Mouse (Mus musculus) neural tube, embryonic 14.5 days (tissue): ENCODE measurements around the gene Sdhaf2. TPM values are rescaled to one million over a fixed set of nuclear protein-coding genes. Genes with fewer than 3 reads are reported as not detected.
A peak's percentile ranks its signal among the peaks of the same experiment; 100 is the strongest.
"Not testable (repeated sequence)": the region's sequence is repeated elsewhere in the genome, so short reads cannot be mapped to it uniquely, and the experiment has no call there.

Experiments used
- ATAC-seq: fragments of 200-750 bp; cut with Nextera tagmentation; 2 replicates; pipeline ENCODE4 v1.8.0; 2017; ENCODE audit warnings: low read depth, mild to moderate bottlenecking, moderate TSS enrichment, moderate library complexity
- H3K27ac ChIP-seq: fragments of 300-500 bp; sonication (generic); 2 replicates; pipeline ENCODE4 v1.5.1; 2014; ENCODE audit warnings: low read depth, mild to moderate bottlenecking, control low read depth, low read length, moderate library complexity, mixed read lengths
- H3K27me3 ChIP-seq: fragments of 300-500 bp; sonication (generic); 2 replicates; pipeline ENCODE4 v1.6.1; 2014; ENCODE audit warnings: low read length; ENCODE audit not compliant: control insufficient read depth, insufficient read depth
- H3K36me3 ChIP-seq: fragments of 300-500 bp; sonication (generic); 2 replicates; pipeline ENCODE4 v1.6.1; 2014; ENCODE audit warnings: low read length, mixed read lengths; ENCODE audit not compliant: control insufficient read depth, insufficient read depth
- H3K4me1 ChIP-seq: fragments of 300-500 bp; sonication (generic); 2 replicates; pipeline ENCODE4 v1.6.1; 2014; ENCODE audit warnings: low read length; ENCODE audit not compliant: control insufficient read depth, insufficient read depth
- H3K4me2 ChIP-seq: fragments of 300-500 bp; sonication (generic); 2 replicates; pipeline ENCODE4 v1.6.1; 2014; ENCODE audit warnings: mild to moderate bottlenecking, low read depth, low read length, control low read depth
- H3K4me3 ChIP-seq: fragments of 300-500 bp; sonication (generic); 2 replicates; pipeline ENCODE4 v1.5.1; 2014; ENCODE audit warnings: low read depth, low read length, control low read depth, mixed read lengths
- H3K9ac ChIP-seq: fragments of 300-500 bp; sonication (generic); replicated peaks from 2 replicates; pipeline ENCODE4 v1.6.1; 2014; ENCODE audit warnings: low read depth, mild to moderate bottlenecking, control low read depth, low read length, mixed read lengths
- H3K9me3 ChIP-seq: fragments of 300-500 bp; sonication (generic); 2 replicates; pipeline ENCODE4 v1.6.1; 2016; ENCODE audit warnings: low read length; ENCODE audit not compliant: control insufficient read depth
- WGBS: fragments of 180-500 bp; shearing (Covaris S2); extraction: QIAGEN DNeasy Blood & Tissue Kit; methylation state at CpG from one replicate; pipeline ENCODE4 v1.1.7; 2014; 5-methylcytosine and 5-hydroxymethylcytosine counted together
- polyA plus RNA-seq: library from polyadenylated mRNA; unstranded; fragments of >200 nt; fragmentation: Nextera tagmentation; extraction: Ambion mirVana; gene quantifications from 2 replicates; pipeline ENCODE4 v1.2.1, GENCODE M21; 2014

Gene Sdhaf2
- polyA plus RNA-seq = 67.8 and 73.3 TPM in 2 replicates

DNA sequence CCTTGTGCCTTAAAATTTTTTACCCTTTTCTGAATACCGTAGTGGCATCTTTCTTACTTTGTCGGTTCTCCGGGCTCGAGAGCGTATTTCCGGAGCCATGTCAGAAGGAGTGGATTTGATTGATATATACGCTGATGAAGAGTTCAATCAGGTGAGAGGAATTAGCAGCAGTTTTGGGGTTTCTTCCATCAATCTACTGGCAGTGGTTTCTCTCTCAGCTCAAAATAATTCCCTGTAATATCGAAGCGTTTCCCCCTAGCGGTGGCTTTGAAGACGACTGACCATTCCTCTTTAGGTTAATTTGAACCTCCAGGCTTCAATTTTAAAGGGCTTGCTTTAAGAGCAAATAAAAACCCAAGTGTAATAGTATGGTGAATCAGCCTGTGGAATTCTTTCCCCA is at the start of gene Sdhaf2:
Gene Sdhaf2 (minus strand): TSS at position 233 of the 400 bp plus-strand sequence.
- H3K4me2 ChIP-seq = peak within 1 kb of the TSS; percentile 80
- H3K9me3 ChIP-seq = no peaks in the 10 kb centered on the region
- 2% methylated on average over 11 of the region's 11 CpGs for WGBS
- H3K4me1 ChIP-seq = peaks cover 17% of the 10 kb centered on the region
- peak within 1 kb of the TSS; percentile 98 for H3K9ac ChIP-seq
- no peaks in the 10 kb centered on the region for H3K27me3 ChIP-seq
- H3K36me3 ChIP-seq = no peaks in the 10 kb centered on the region
- peak within 1 kb of the TSS; percentile 98 for H3K4me3 ChIP-seq
- peak within 1 kb of the TSS; percentile 96 for H3K27ac ChIP-seq
- no peak for ATAC-seq

DNA sequence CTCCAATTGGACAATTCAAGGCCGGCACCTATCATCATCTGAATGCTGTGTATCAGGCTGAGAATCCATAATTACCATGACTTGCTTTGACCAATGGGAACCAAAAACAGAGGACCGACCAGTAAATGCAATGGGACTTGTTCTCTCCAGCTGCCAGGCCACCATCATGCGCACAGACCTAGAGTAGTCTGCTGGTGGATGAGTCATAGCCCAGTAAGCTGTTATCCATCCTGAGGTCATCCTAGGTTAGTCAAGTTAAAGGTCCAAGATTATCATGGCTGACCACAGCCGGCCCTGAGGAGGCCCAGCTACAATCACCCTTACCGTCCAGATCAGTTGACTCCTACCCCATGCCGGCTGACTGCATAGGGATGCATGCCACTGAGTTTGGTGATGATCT is 43.7 kb upstream of the Sdhaf2 start:
- Histone ChIP-seq H3K36me3 (peaks cover 17% of the 10 kb centered on the region), H3K4me1 (no peaks in the 10 kb centered on the region), H3K4me2 (no peak overlapping the region), H3K27ac (no peak overlapping the region), H3K4me3 (no peak overlapping the region), H3K9me3 (no peaks in the 10 kb centered on the region), H3K27me3 (no peaks in the 10 kb centered on the region), H3K9ac (no peak overlapping the region)
- 93% methylated on average over 6 of the region's 6 CpGs for WGBS
- ATAC-seq = no peak

DNA sequence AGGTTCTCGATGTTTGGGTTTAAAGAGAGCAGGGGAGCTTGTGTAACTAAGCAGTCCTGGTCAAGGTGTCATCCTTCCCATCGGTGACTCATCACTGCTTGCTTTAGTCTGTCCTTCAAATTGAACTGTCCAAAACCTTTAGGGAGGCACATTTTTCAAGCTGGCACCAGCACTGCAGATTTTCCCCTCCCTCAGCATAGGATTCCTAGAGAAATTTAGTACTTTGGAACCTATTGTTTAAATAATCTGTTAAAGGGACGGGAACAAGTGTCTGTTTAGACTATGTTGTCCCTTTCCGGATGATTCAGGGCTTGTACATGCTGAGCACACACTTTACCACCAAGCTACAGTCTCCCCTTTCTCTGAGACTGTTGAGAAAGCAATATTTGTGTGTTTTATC is 39.3 kb upstream of the Sdhaf2 start:
- Histone ChIP-seq H3K4me1 (no peaks in the 10 kb centered on the region), H3K27me3 (no peaks in the 10 kb centered on the region), H3K4me2 (no peak overlapping the region), H3K9me3 (no peaks in the 10 kb centered on the region), H3K27ac (no peak overlapping the region), H3K36me3 (0 out of 2 replicates have a peak, but pooled peaks cover 5% of the 10 kb centered on the region), H3K4me3 (no peak overlapping the region), H3K9ac (no peak overlapping the region)
- 88% methylated on average over 4 of the region's 4 CpGs for WGBS
- ATAC-seq = no peak

DNA sequence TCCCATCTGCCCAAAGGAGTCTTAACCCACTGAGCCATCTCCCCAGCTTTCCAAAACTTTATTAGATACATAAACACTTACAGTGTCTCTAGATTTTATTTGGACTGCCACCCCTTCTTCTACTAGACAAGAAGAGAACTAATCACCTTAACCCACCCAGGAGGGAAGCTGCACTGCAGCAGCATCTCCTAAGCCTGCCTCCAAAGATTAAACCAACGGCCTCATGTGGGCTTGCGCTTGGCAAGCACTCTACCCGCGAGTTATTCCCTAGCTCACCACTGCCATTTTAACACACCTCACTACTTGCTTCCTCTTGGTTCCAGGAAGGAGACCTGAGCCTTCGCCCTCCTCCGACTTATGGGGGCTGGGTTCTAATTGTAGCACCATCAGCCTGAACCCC is 38.3 kb upstream of the Sdhaf2 start:
- Histone ChIP-seq H3K4me3 (no peak overlapping the region), H3K4me1 (no peaks in the 10 kb centered on the region), H3K36me3 (no peaks in the 10 kb centered on the region), H3K9ac (no peak overlapping the region), H3K27me3 (no peaks in the 10 kb centered on the region), H3K9me3 (no peaks in the 10 kb centered on the region), H3K27ac (no peak overlapping the region), H3K4me2 (no peak overlapping the region)
- 80% methylated on average over 6 of the region's 6 CpGs for WGBS
- ATAC-seq = no peak

DNA sequence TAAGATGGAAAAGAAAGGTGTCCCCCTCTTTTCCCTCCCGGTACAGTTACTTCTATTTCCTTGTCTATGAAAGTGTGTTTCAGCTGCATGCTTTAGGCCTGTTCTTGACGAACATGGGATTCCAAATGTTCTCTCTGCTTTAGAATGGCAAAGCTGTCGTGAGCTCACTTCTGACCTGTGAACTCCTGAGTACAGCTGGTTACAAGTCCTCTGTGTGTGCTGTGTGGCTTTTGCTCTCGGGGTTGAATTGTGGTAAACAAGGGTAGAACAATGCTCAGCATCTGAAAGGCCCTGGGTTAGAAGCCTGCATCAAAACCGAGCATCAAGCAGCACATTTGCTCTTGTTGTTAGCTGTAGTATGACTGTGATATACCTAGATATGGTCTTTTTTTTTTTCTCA is 36.4 kb upstream of the Sdhaf2 start:
- Histone ChIP-seq H3K9ac (no peak overlapping the region), H3K27ac (no peak overlapping the region), H3K27me3 (no peaks in the 10 kb centered on the region), H3K9me3 (no peaks in the 10 kb centered on the region), H3K4me1 (no peaks in the 10 kb centered on the region), H3K36me3 (no peaks in the 10 kb centered on the region), H3K4me2 (no peak overlapping the region), H3K4me3 (no peak overlapping the region)
- ATAC-seq = no peak
- WGBS = 68% methylated on average over 5 of the region's 5 CpGs

DNA sequence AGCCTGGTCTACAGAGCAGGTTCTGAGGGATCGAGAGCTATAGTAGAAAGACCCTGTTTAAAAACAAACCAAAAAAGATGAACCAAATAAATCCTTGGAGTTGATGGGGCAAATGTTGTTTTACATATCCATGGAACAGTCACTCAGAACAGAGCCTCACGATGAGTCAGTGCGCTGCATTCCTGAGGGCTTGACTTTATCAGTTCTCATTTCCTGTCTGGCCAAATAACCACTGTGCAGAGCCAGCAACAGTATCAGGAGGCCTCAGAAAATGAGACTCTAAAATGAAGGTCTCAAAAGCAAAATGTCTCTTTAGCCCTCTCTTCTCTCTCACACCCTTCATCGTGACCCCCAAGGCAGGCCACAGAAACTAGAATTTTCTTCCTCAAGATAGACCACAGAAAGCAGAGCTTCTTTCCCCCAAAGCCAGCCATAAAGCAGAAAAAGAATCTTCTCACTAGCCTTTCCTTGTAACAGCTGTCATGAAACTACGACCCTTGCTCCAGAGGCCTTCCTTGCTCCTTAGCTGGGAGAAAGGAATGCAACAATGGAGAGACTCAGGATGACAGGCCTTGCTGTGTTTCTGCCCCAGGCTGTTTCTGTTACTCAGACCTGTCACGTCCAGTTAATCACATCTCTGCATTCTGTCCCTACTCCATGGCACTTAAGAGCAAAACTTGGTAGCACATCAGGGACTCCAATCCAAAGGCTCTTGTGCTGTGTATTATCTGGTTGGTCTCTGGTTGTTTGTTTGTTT is 35.8 kb upstream of the Sdhaf2 start:
- H3K4me3 ChIP-seq = no peak overlapping the region
- H3K9ac ChIP-seq = no peak overlapping the region
- H3K36me3 ChIP-seq = no peaks in the 10 kb centered on the region
- H3K4me1 ChIP-seq = no peaks in the 10 kb centered on the region
- no peaks in the 10 kb centered on the region for H3K9me3 ChIP-seq
- WGBS = 74% methylated on average over 6 of the region's 6 CpGs
- no peak for ATAC-seq
- no peaks in the 10 kb centered on the region for H3K27me3 ChIP-seq
- no peak overlapping the region for H3K4me2 ChIP-seq
- no peak overlapping the region for H3K27ac ChIP-seq

DNA sequence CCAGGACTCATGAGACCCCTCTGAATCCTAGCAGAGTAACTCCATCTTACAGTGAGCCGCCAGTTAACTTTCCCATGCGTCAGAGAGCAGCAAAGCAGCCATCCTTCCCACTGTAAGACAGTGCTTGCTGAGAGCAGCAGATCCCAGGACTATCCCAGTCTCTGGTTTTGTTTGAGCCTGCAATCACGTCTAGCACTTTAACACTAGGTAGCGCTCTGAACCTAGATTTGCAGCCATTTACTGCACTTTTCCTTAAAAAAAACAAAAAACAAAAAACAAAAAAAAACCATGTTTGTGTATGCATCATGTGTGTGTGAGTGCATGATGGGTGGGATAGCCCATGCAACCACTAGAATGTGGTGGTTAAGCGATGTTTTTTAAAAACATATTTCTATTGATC is 34.2 kb upstream of the Sdhaf2 start:
- H3K9me3 ChIP-seq = no peaks in the 10 kb centered on the region
- ATAC-seq = no peak
- WGBS = 33% methylated on average over 5 of the region's 5 CpGs

DNA sequence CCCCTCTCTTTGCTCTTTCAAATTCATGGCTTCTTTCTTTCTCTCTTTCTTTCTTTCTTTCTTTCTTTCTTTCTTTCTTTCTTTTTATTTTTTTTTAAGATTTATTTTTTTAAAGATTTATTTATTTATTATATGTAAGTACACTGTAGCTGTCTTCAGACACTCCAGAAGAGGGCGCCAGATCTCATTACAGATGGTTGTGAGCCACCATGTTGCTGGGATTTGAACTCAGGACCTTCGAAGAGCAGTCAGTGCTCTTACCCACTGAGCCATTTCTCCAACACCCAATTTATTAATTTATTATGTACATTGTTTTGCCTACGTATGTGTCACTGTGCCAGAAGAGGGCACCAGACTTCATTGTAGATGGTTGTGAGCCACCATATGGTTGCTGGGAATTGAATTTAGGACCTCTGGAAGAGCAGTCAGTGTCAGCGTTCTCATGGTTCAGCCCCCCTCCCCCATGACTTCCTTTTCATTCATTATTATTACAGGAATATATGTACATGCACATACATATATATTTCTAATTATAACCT is 32.0 kb upstream of the Sdhaf2 start:
- H3K27ac ChIP-seq, H3K4me3 ChIP-seq, H3K4me1 ChIP-seq, ATAC-seq, H3K9ac ChIP-seq, H3K36me3 ChIP-seq, H3K27me3 ChIP-seq, H3K4me2 ChIP-seq, H3K9me3 ChIP-seq: not testable (repeated sequence)
- whole genome bisulfite sequencing = 76% methylated on average over 4 of the region's 4 CpGs

More for the DNA sequence above, 34.2 kb upstream of the Sdhaf2 start:
- Histone ChIP-seq H3K4me2 (no peak overlapping the region), H3K27ac (no peak overlapping the region), H3K4me1 (no peaks in the 10 kb centered on the region; the same call in 1 of the 2 replicates), H3K27me3 (no peaks in the 10 kb centered on the region), H3K36me3 (no peaks in the 10 kb centered on the region), H3K4me3 (no peak overlapping the region), H3K9ac (no peak overlapping the region)

DNA sequence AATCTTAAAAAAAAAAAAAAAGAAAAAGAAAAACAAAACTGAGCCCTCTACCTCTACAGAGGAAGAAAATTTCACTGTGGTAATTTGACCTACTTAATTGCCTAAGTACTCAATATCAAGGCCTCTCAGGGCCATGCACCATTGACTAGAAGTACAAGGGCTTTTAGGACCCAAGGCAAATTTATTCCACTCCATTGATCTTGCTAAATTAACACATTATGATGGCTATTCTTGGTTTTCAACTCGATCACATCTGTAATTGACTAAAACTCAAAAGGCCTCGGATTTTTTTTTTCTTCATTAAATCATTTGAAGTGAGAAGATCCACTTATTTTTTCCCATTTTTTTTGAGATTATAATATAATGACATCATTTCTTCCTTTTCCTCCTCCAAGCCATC is 31.5 kb upstream of the Sdhaf2 start:
- H3K4me1 ChIP-seq = peaks cover 5% of the 10 kb centered on the region; the same call in 1 of the 2 replicates
- H3K9ac ChIP-seq = no peak overlapping the region
- 0 out of 2 replicates have a peak, but pooled peaks cover 1% of the 10 kb centered on the region for H3K36me3 ChIP-seq
- H3K27me3 ChIP-seq = no peaks in the 10 kb centered on the region
- no peaks in the 10 kb centered on the region for H3K9me3 ChIP-seq
- 58% methylated on average over 2 of the region's 2 CpGs for WGBS
- ATAC-seq = no peak
- H3K27ac ChIP-seq = no peak overlapping the region
- H3K4me2 ChIP-seq = no peak overlapping the region
- no peak overlapping the region for H3K4me3 ChIP-seq
